Mouse (Mus musculus): ENCODE measurements around the gene Sp140.
"Not testable (repeated sequence)": the region's sequence is repeated elsewhere in the genome, so short reads cannot be mapped to it uniquely, and the experiment has no call there.

Sp140 gene

GRCm38 (mm10) chr1:85649881-85650280 is 49.7 kb downstream of the Sp140 start, which contains the start of gene Sp100:
Gene Sp100, plus strand, starts transcription at chr1:85649988.
- not testable (repeated sequence) for DNase-seq (ENCODE audit: low spot score)

GRCm38 (mm10) chr1:85650524-85650923 is 50.3 kb downstream of the Sp140 start:
- DNase-seq (ENCODE audit: low spot score), result not testable (repeated sequence)

- not testable (repeated sequence) for DNase-seq (ENCODE audit: low spot score)
These were observed 51.6 kb downstream of the Sp140 start for GRCm38 (mm10) chr1:85651770-85652275.

GRCm38 (mm10) chr1:85657211-85657610 is 57.0 kb downstream of the Sp140 start:
- DNase-seq (ENCODE audit: low spot score), result not testable (repeated sequence)

- no peak for DNase-seq (ENCODE audit: low spot score)
These were observed 64.1 kb downstream of the Sp140 start for GRCm38 (mm10) chr1:85664266-85664665.

- no peak for DNase-seq (ENCODE audit: low spot score)
These were observed 80.0 kb downstream of the Sp140 start for GRCm38 (mm10) chr1:85680226-85680625.

- no peak for DNase-seq (ENCODE audit: low spot score)
These were observed 86.5 kb downstream of the Sp140 start for GRCm38 (mm10) chr1:85686666-85687065.

- DNase-seq (ENCODE audit: low spot score), result no peak
These were observed 87.2 kb downstream of the Sp140 start for GRCm38 (mm10) chr1:85687346-85687745.

- DNase-seq (ENCODE audit: low spot score), result no peak
These were observed 90.4 kb downstream of the Sp140 start for GRCm38 (mm10) chr1:85690544-85690943.

- no peak for DNase-seq (ENCODE audit: low spot score)
These were observed 92.1 kb downstream of the Sp140 start for GRCm38 (mm10) chr1:85692281-85692680.

- no peak for DNase-seq (ENCODE audit: low spot score)
These were observed 93.1 kb downstream of the Sp140 start for GRCm38 (mm10) chr1:85693280-85693679.

All from layer of hippocampus, adult 11-12 months (tissue).